Mouse (Mus musculus) spleen, adult 18-20 months (tissue): ENCODE data around the gene Dph5.

ENCODE experiments used
- DNase-seq, 2 experiments: peaks; one replicate each; pipeline ENCODE4 v3.0.0; 2022; ENCODE audit warnings: mixed read lengths in 2 of 2

Dph5 gene

DNA sequence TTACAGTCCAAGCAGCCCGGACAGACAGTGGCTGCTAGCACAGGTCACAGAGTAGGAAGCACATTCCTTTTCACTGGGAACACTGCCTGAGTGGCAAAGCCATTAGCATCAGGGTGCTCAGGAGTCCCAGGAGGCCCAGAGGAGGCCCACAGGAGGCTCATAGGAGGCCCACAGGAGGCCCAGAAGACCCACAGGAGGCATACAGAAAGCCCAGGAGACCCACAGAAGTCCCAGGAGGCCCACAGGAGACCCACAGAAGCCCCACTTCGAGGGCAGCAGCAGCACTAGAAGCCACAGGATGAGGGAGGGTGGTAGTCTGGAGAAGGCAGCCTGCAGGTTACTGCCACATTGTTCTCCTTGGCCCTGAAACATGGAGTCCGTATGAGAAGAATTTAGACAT lies 65.5 kb downstream of the Dph5 start:
- DNase-seq = no peak

DNA sequence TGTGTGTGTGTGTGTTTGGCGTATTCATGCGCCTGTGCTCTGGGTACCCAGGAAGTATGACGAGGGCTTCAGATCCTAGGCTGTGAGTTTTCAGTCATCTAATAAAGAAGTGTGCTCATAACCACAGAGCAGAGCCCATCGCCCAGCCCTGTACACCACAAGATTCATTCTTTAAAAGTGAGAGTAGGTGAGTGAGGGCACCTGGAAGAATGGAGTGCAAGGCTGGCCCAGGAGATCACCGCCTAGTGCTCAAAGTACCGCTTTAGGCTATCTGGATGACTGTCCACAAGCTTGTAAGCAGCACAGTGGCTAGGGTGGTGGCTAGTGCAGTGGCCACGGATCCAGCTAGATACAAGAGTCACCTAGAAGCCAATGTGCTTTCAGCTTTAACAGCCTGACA lies 69.6 kb downstream of the Dph5 start:
- DNase-seq = no peak

DNA sequence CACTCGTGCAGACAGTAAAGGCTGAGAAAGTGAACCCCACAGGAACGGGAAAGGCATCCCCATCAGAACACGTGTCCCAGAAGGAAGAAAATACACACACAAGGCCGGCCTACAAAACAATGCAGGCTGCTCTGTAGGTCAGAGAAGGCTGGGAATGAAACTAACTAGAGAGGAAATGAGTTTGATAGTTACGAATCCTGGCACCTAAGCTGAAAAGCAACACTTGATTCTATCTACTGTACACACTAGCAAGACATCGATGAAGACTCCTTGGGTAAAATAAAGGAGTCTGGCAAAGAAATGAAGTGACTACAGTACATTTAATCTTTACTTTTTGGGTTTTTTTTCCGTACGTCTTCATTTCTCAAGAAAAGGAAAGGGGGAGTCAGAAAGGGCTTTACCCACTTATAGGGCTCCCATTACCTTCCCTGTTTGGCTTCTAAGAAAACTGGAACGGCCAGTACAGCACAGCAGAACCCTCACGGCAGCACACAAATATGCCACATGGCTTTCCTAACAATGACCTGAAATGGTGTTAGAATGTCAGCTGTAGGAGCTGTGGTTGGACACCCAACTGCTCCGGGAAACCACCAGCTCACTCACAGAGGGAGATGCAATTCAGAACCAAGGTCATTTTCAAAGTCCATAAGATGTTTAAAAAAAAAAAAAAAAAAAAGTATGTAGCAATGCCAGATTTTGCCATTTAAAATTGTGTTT lies 73.8 kb downstream of the Dph5 start:
- no peak for DNase-seq

DNA sequence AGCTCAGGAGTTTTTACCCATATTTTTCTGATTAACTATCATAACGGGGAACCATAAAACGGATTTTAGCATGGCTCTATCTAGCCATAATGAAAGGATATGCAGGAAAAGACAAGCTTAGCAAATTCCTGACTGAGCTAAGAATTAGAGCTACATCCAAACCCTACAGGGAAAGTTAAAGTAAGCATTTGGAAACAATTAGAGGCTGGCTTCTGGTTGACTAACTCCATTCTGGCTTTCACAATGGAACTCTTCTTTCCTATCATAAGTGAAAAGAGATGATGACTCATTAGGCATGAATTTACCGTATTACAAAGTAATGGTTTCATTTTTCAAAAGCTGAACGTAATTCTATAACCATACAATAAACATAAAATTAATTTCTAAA lies 74.4 kb downstream of the Dph5 start:
- DNase-seq = no peak

DNA sequence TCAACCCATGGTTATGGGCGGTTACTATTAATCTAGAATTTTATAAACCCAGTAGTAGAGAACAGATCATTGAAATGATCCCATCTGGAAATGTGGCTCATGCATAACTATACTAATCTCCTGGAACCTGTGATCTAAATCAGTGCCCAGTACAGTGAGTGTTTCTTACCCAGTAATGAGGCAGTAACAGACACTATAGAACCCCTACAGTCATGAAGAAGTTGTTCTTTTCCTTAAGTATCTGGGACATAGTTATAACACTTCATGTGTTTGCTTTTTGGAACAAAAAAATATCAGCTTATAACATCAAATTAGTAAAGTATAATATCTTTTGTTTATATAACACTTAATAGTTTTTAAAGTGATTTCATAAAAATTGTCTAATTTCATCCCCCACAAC lies 76.0 kb downstream of the Dph5 start:
- no peak for DNase-seq

DNA sequence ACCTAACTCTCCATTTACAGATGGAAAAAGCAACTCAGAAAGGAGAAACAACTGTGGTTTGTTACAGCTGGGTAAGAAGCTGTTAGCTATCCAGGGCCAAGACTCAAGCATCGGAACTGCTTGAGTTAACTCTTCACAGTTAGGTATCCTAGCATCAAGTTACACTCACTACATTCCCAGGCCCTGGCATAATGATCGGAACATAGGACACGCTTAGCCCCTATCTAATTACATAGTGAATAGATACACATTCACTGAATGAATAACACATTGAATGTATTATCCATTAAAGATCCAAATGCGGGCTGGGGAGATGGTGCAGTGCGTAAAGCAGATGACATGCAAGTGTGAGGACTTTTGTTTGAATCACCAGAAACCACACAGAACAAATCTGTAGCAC lies 76.4 kb downstream of the Dph5 start:
- DNase-seq = no peak

DNA sequence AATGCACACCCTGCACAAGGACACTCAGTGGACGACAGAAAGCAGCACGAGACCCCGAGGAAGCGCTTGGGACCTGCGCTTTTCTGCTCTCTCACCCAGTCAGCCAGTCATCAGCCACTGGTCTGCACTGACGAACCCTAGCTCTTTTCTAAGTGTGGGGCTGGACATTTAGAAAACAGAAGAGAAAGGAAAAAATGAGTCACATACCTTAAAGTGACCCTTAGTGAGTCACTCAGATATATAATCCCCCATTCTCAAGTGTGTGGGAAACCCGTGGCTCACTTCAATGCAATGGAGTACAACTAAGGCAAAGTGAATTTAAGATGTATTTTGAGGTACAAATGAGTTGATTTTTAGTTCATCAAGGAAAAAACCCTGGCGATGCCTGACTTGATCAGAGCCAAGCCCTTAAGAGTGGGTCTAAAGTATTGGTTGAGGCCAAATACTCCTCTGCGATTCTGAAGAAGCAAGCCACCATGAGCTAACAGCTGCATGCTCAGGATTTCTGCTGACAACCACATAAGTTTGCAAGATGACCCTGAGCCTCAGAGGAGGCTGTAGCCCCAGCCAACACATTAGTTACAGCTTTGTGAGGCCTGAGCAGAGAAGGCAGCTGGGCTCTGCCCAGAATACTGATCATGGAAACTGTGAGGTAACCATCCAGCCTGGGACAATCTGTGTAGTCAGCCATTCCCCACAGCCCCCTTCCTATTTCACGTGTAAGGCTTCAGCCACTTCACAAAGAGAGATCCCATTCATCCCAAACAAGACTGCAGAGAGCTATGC lies 81.3 kb downstream of the Dph5 start:
- no peak for DNase-seq

DNA sequence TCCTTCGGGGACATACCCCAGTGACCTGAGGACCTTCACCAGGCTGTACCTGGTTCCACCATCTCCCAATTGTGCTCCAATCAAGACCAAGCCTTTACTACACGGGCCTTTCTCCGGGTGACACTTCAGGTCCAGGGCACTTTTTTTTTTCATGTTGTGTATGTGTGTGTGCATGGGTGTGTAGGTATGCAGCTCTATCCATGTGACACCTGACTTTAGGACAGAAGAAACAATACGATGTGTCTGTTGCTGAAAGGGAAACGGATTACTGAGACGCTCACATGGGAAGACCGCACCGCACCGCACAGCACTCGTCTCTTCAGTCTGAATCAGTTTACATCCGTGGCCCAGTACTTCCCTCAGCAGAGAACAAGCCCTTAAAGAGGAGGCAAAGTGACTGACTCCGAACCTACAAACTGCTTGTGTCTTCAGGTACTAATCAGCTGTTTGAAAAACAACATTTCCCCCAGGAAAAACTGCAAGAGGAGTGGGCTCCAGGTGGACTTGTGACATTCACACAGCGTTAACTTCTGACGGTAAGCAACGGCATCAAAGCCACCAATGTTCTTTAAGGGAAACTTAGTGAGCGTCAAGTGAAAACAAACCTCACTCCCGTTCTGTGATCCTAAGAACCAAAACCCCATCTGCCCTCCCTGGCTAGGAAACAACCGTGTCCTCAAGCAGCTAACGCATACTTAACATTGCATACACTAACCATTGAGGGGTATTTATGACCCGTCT lies 83.6 kb downstream of the Dph5 start:
- no peak for DNase-seq

DNA sequence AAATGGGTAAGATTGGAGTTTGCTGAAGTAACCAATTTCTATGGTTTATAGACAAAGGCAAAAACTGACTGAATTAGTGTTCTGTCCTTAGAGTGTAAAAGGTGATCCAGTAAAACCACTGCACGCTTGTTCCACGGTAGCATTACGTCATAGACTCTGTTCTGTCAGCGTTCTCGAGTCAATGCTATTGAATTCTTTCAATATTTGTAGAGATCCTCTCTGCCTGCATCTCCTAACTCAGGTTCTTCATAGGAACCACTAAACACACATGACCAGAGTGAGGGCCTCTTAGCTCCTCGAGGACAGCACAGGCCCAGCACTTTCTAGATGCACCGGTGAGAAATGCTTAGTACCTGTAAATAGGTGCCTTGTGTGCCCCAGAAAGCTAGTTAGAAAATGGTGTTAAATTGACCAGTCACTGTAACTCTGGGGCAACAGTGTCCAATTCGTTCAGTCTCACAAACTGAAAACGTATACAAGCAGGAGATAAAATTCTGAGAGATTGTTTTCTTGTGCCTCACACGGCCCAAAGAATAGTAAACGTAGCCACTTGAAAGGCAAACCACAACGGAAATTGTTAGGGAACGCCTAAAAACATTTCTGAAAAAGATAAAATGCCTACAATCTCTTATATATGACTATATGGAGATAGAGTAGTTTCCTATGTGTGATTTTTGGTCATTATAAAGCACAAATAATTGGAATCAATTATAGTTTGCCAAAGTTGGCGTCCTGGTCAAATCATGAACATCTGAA lies 84.4 kb downstream of the Dph5 start:
- no peak for DNase-seq

DNA sequence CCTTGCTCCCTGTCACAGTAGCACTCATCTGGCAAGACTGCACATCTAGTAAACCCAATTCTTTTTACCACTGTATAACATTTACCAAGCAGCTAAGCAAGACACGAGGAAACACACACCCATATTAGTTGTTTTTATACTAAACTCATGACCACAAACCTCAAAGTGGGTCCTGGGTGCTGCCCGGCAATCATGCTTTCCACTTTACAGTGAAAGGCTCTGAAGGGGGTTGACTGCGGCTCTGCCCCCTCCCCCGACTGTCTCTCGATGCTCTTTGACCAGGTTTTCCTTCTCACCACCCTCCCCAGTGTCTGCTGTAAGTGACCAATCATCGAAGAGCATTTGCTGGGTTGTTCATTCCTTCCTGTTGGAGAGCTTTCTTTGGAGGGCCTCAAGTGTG lies 86.6 kb downstream of the Dph5 start:
- peak in 1 of 2 experiments; percentile 23 for DNase-seq

DNA sequence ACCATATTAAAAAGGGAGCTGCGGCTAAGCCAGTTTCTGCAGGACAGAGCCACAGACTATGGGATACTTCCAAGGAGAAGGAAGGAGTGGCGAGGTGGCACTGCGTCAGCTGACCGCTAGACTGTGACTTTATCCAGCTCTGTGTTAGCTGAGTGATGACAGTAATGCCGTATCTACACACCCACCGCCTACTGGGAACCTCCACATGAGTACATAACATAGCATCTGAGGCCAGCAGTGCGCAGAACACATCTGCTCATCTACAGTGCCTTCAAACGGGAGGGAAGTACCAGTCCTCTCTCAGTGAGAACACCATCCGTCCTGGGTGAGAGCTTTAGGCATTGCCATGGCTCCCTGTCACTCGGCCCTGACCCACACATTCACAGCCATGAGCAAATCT lies 87.4 kb downstream of the Dph5 start:
- no peak for DNase-seq

DNA sequence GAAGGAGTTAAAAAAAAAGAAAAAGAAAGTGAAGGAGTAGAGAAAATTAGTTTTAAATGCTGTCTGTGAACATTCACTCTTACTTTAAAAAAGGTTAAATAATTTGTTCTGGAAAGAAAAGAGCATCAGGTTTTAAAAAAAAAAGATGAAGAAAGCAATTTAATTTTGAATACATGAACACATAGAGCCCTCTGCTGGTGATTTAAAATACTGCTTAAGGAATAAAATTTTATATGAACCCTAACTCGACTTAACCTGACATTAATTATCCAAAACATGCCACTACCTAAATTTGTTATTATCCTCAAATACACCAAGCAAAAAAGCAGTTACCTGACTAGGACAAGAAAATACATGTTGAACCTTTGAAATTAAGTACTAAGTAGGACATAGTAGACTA lies 91.4 kb downstream of the Dph5 start:
- DNase-seq = no peak

DNA sequence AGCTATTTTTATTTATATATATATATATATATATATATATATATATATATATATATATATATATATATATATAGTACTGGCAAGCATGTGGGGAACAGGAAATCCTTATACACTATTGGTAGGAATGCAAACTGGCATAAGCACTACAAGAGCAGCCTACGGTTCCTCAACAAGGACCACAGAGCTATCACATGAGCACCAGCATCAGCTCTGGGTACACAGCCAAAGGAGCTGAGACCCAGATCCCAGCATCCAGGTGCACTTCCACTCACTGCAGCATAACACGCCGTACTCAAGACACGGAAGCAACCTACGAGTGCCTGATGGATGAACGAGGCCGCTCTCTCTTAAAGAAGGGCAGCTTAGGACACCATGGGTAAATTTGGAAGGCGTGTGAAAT lies 95.6 kb downstream of the Dph5 start:
- DNase-seq = no peak
